Mouse (Mus musculus) G1E (cell line): Measurements from ENCODE around the gene 2310009B15Rik. TPM values are rescaled to one million over a fixed set of nuclear protein-coding genes. Genes with fewer than 3 reads are reported as not detected.
"Not testable (repeated sequence)": the region's sequence is repeated elsewhere in the genome, so short reads cannot be mapped to it uniquely, and the experiment has no call there.

ENCODE experiments used
- ATAC-seq: 2 replicates; pipeline ENCODE4 v1.8.0; 2016; ENCODE audit warnings: mild to moderate bottlenecking; ENCODE audit not compliant: insufficient number of reproducible peaks, poor library complexity, low FRiP score, severe bottlenecking; ENCODE audit errors: extremely low read depth
- DNase-seq: peaks from one replicate; pipeline ENCODE4 v3.0.0; 2012; ENCODE audit warnings: low spot score
- H3K27me3 ChIP-seq: 2 replicates; pipeline ENCODE4 v1.6.1; 2012; ENCODE audit warnings: mild to moderate bottlenecking, low read length, inconsistent platforms; ENCODE audit not compliant: insufficient read depth
- H3K36me3 ChIP-seq: replicated peaks from 2 replicates; pipeline ENCODE3; 2012; ENCODE audit warnings: mild to moderate bottlenecking, inconsistent platforms
- H3K4me1 ChIP-seq: 2 replicates; pipeline ENCODE4 v1.6.1; 2012; ENCODE audit warnings: low read depth, low read length, inconsistent platforms, mixed read lengths; ENCODE audit not compliant: insufficient read depth
- H3K4me3 ChIP-seq: 2 replicates; pipeline ENCODE4 v1.5.1; 2012; ENCODE audit warnings: low read depth, mild to moderate bottlenecking, inconsistent platforms, low read length, moderate library complexity, mixed read lengths
- H3K9me3 ChIP-seq: replicated peaks from 2 replicates; pipeline ENCODE4 v1.6.1; 2012; ENCODE audit warnings: inconsistent platforms
- CTCF ChIP-seq: IDR thresholded peaks from 2 replicates; pipeline ENCODE4 v1.5.1; 2012; ENCODE audit warnings: low read depth, low read length, inconsistent platforms, mixed read lengths
- GATA1 ChIP-seq: IDR thresholded peaks from 2 replicates; pipeline ENCODE4 v1.6.1; 2012; ENCODE audit warnings: borderline replicate concordance, low read length, inconsistent platforms, mixed read lengths
- GATA2 ChIP-seq: IDR thresholded peaks from 2 replicates; pipeline ENCODE4 v1.6.1; 2012; ENCODE audit warnings: low read depth, low read length, inconsistent platforms, borderline replicate concordance
- POLR2AphosphoS5 ChIP-seq: IDR thresholded peaks from 2 replicates; pipeline ENCODE4 v1.6.1; 2012; ENCODE audit warnings: low read depth, low read length, inconsistent platforms; ENCODE audit not compliant: insufficient replicate concordance
- TAL1 ChIP-seq: conservative IDR thresholded peaks from 2 replicates; pipeline ENCODE4 v1.6.1; 2012; ENCODE audit warnings: low read depth, low read length, inconsistent platforms, mixed read lengths
- polyA plus RNA-seq: library from polyadenylated mRNA; stranded (reverse); fragments of >175 nt; gene quantifications from 2 replicates; pipeline ENCODE4 v1.2.3, GENCODE M21; 2012
- total RNA-seq, 2 experiments: library from RNA; stranded (forward) in 1 of 2; stranded (reverse) in 1 of 2; fragments of 200-1000 nt in 1 of 2; fragments of >200 nt in 1 of 2; fragmentation: Nextera tagmentation in 1 of 2; gene quantifications; 2 replicates each; pipeline ENCODE4 v1.2.3; 2014 to 2017

The 2310009B15Rik gene
- 40.7 and 41.8 TPM in 2 replicates for total RNA-seq (2014; fragmentation: Nextera tagmentation)
- 41.8 and 48.2 TPM in 2 replicates for total RNA-seq (2017)
- 58.5 and 62.6 TPM in 2 replicates for polyA plus RNA-seq

- peak; percentile 90 for DNase-seq
- H3K9me3 ChIP-seq, H3K27me3 ChIP-seq: not testable (repeated sequence)
- Histone ChIP-seq H3K4me3 (peak within 1 kb of the TSS; percentile 72), H3K4me1 (peaks cover 17% of the 10 kb centered on the region), H3K36me3 (peaks cover 34% of the 10 kb centered on the region)
- ATAC-seq, result peak; percentile 91
Observed at GRCm38 (mm10) chr1:138856101-138856950, at the start of gene 2310009B15Rik. 2310009B15Rik (minus strand) TSS chr1:138856852.

GRCm38 (mm10) chr1:138906256-138906655 is 49.6 kb upstream of the 2310009B15Rik start:
- Histone ChIP-seq H3K27me3 (no peaks in the 10 kb centered on the region; the same call in 1 of the 2 replicates), H3K4me3 (no peak overlapping the region), H3K4me1 (peaks cover 3% of the 10 kb centered on the region; the same call in 1 of the 2 replicates), H3K9me3 (no peaks in the 10 kb centered on the region), H3K36me3 (no peaks in the 10 kb centered on the region)
- DNase-seq (no peak), ATAC-seq (no peak)
- TF ChIP-seq CTCF (no peak), GATA2 (no peak), GATA1 (no peak), POLR2AphosphoS5 (no peak), TAL1 (no peak)

- Histone ChIP-seq H3K9me3 (no peaks in the 10 kb centered on the region), H3K36me3 (no peaks in the 10 kb centered on the region), H3K27me3 (no peaks in the 10 kb centered on the region; the same call in 1 of the 2 replicates), H3K4me3 (no peak overlapping the region), H3K4me1 (peaks cover 3% of the 10 kb centered on the region; the same call in 1 of the 2 replicates)
- ATAC-seq (no peak), DNase-seq (no peak)
- no peak for TF ChIP-seq POLR2AphosphoS5
Observed at GRCm38 (mm10) chr1:138905092-138905765, 48.6 kb upstream of the 2310009B15Rik start.

GRCm38 (mm10) chr1:138903894-138904293 is 47.2 kb upstream of the 2310009B15Rik start:
- no peak for TF ChIP-seq POLR2AphosphoS5
- no peak for TF ChIP-seq GATA1
- TF ChIP-seq TAL1, result no peak
- no peak for TF ChIP-seq CTCF
- no peak for TF ChIP-seq GATA2
- Histone ChIP-seq H3K4me1 (peaks cover 3% of the 10 kb centered on the region; the same call in 1 of the 2 replicates), H3K9me3 (no peaks in the 10 kb centered on the region), H3K4me3 (no peak overlapping the region), H3K36me3 (no peaks in the 10 kb centered on the region), H3K27me3 (no peaks in the 10 kb centered on the region)
- DNase-seq (no peak), ATAC-seq (no peak)

GRCm38 (mm10) chr1:138901431-138902117 is 44.9 kb upstream of the 2310009B15Rik start:
- TF ChIP-seq CTCF (no peak), POLR2AphosphoS5 (no peak), TAL1 (no peak), GATA2 (no peak), GATA1 (no peak)
- Histone ChIP-seq H3K36me3 (no peaks in the 10 kb centered on the region), H3K9me3 (no peaks in the 10 kb centered on the region), H3K4me3 (no peak overlapping the region), H3K27me3 (no peaks in the 10 kb centered on the region), H3K4me1 (peaks cover 3% of the 10 kb centered on the region; the same call in 1 of the 2 replicates)
- ATAC-seq (no peak), DNase-seq (no peak)

GRCm38 (mm10) chr1:138896088-138896487 is 39.4 kb upstream of the 2310009B15Rik start:
- TF ChIP-seq POLR2AphosphoS5 (no peak), CTCF (no peak), GATA1 (no peak), TAL1 (no peak), GATA2 (no peak)
- Histone ChIP-seq H3K4me1 (no peaks in the 10 kb centered on the region), H3K27me3 (no peaks in the 10 kb centered on the region), H3K36me3 (no peaks in the 10 kb centered on the region), H3K4me3 (no peak overlapping the region), H3K9me3 (no peaks in the 10 kb centered on the region)
- ATAC-seq (no peak), DNase-seq (no peak)
